Mouse (Mus musculus) lung, adult 2 months (tissue): Measurements from ENCODE around the gene Gimap7. TPM values are rescaled to one million over a fixed set of nuclear protein-coding genes. Genes with fewer than 3 reads are reported as not detected.

Source experiments
- DNase-seq: peaks from one replicate; pipeline ENCODE4 v3.0.0; 2022
- H3K4me1 ChIP-seq: fragments of 200-500 bp; 2 replicates; pipeline ENCODE4 v1.6.1; 2011; ENCODE audit warnings: low read length; ENCODE audit not compliant: control insufficient read depth, insufficient read depth
- H3K4me3 ChIP-seq: fragments of 200-500 bp; replicated peaks from 2 replicates; pipeline ENCODE3; 2011; ENCODE audit warnings: low read depth, mild to moderate bottlenecking, control low read depth, low read length; ENCODE audit errors: extremely low read depth
- CTCF ChIP-seq: fragments of 200-500 bp; IDR thresholded peaks from 2 replicates; pipeline ENCODE4 v1.5.1; 2011; ENCODE audit warnings: mild to moderate bottlenecking, low read length, control low read depth; ENCODE audit not compliant: insufficient read depth
- POLR2A ChIP-seq: fragments of 200-500 bp; IDR thresholded peaks from 2 replicates; pipeline ENCODE4 v1.6.1; 2011; ENCODE audit warnings: low read depth, mild to moderate bottlenecking, control low read depth, low read length, borderline replicate concordance; ENCODE audit errors: extremely low read depth
- WGBS: fragments of 180-500 bp; shearing (Covaris S2); methylation state at CpG from one replicate; pipeline ENCODE4 v1.1.7; 2018; 5-methylcytosine and 5-hydroxymethylcytosine counted together
- polyA plus RNA-seq: library from polyadenylated mRNA; depleted of rRNA; stranded (reverse); fragments of >200 nt; gene quantifications from 2 replicates; pipeline ENCODE4 v1.2.3, GENCODE M21; 2012

Gimap7 gene
- polyA plus RNA-seq, 1 experiment = 1.2 TPM

DNA sequence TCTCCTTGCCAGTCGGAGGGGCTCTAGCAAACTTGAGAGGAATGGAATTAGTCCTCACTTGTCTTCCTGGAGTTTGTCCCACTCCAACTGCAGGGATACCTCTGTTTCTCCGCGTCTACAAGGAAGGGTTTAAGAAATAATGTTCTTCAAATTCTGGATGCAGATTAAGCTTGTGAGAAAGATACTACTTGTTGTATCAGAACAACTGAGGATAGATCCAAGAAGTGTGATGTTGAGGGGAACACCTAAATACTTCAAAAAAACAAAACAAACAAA lies 21.3 kb downstream of the Gimap7 start:
- Histone ChIP-seq H3K4me1 (peaks cover 6% of the 10 kb centered on the region), H3K4me3 (peak overlapping the region; percentile 44)
- TF ChIP-seq POLR2A = no peak
- TF ChIP-seq CTCF = no peak
- 39% methylated on average over 3 of the region's 3 CpGs for WGBS
- DNase-seq = no peak

DNA sequence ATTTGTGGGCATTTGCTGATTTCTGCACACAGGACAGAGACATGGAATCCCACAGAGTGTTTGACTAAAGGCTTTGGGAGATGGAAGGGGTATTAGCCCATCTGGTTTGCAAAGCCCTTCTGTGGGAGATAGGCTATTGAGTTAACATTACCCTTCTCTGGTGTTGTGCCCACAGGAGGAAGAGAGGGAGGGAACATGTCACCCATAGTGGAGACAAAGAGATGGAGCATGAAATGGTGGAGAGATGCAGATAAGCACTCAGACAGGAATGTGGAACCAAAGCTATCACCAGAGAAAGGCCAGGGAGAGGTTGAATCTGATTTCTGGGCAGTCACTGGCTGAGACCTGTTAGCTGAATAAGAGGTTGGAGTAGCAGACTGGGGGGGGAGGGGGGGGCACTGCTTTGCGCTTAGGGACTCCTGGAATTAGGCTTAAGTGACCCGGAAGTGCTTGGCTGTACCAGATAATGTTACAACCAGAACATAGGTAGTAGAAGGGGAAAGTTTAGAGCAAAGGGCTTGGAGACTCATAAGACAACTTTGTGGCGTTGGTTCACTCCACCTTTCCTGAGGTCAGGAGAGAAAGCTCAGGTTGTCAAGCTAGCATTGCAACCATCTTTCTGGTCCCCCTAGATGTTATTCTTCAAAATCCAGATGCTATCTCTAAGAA lies 22.2 kb downstream of the Gimap7 start:
- WGBS = 42% methylated on average over 3 of the region's 3 CpGs
- no peak for DNase-seq
- TF ChIP-seq CTCF (no peak), POLR2A (no peak)

DNA sequence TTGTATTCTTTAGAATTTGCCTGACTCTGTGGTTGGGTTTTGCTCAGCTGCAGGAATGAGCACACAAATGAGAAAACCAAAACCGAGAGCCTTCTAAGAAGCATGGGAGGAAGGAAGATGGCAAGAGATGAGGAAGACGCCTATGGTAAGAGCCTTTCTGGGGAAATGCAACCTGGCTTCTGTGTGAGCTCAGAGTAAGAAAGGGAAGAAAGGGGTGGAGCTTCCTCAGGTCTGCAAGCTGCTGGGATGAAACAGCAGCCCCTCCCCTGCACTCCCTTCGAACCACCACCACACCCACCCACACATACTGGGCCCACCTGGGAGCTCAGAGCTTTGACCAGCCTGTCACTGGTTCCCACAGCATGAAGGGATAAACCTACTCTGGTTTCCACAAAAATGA lies 22.9 kb downstream of the Gimap7 start:
- TF ChIP-seq POLR2A = no peak
- no peak for TF ChIP-seq CTCF
- H3K4me3 ChIP-seq = no peak overlapping the region
- DNase-seq = no peak
- peaks cover 9% of the 10 kb centered on the region for H3K4me1 ChIP-seq
- 10% methylated on average over 3 of the region's 3 CpGs for WGBS

More for the DNA sequence above, 22.2 kb downstream of the Gimap7 start:
- peak overlapping the region; percentile 58 for H3K4me3 ChIP-seq
- peaks cover 9% of the 10 kb centered on the region for H3K4me1 ChIP-seq

DNA sequence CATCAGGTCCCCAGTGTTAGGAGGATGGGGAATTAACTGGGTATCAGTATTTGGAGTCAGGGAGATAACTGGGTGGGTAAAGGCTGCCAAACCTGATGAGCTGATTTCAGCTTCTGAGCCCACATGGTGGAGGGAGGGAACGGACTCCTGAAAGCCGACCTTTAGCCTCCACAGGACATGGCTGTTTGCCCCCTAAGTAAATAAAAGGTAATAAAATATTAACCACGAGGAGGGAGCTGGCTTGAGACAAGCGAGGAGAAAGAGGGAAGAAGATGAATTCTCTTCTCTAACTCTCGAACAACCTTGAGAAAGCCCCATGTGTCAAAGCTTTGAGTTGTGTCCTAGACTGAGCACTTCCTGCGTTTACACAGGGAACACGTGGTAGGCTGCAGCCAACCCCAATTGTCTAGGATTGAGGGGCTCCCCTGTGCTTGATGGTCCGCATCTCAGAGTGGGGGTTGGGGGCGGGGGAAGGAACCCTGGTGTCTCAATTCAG lies 23.3 kb downstream of the Gimap7 start:
- no peak for DNase-seq
- 22% methylated on average over 9 of the region's 9 CpGs for WGBS
- peaks cover 9% of the 10 kb centered on the region for H3K4me1 ChIP-seq
- no peak for TF ChIP-seq POLR2A
- TF ChIP-seq CTCF = no peak
- no peak overlapping the region for H3K4me3 ChIP-seq

DNA sequence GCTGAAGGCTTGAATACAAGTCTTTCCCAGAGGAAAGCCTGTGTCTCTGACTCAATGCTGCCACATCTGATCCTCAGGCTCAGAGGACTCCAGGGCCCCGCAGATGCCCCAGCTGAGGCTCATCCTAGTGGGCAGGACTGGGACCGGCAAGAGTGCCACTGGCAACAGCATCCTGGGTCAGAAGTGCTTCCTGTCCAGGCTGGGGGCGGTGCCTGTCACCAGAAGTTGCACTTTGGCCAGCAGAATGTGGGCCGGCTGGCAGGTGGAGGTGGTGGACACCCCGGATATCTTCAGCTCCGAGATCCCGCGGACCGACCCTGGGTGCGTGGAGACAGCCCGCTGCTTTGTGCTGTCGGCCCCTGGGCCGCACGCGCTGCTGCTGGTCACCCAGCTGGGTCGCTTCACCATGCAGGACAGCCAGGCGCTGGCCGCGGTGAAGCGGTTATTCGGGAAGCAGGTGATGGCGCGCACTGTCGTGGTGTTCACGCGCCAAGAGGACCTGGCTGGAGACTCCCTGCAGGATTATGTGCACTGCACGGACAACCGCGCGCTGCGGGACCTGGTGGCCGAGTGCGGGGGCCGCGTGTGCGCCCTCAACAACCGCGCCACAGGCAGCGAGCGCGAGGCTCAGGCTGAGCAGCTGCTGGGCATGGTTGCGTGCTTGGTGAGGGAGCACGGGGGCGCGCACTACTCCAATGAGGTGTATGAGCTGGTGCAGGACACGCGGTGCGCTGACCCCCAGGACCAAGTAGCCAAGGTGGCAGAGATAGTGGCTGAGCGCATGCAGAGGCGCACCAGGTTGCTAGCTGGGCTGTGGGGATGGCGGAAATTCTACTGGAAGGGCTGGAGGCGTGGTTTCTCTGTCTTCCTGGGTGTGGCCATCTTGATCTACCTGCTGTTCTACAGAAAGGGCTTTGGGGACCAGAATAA lies 24.3 kb downstream of the Gimap7 start:
- no peak for DNase-seq
- no peak overlapping the region for H3K4me3 ChIP-seq
- 18% methylated on average over 52 of the region's 52 CpGs for WGBS
- no peak for TF ChIP-seq CTCF
- TF ChIP-seq POLR2A = no peak
- peaks cover 9% of the 10 kb centered on the region for H3K4me1 ChIP-seq

DNA sequence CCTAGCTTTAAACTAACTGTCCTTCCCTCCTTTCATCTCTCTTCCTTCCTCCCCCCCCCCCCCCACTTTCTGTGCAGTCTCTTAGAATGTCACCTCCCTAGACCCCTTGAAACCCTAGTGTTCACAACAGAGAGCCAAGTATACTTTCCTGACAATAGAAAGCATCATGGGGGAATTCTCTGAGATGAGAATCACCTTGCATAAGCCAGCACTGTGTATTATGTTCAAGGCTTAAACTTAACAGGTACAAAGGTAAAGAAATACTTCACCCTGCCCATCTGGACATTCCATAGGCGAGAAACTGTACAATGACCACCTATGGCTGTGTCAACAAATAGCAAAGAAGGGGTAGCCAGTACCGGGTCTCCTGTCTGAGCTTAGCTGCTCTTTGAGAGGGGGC lies 27.1 kb downstream of the Gimap7 start:
- no peak overlapping the region for H3K4me3 ChIP-seq
- H3K4me1 ChIP-seq = peaks cover 11% of the 10 kb centered on the region
- no peak for TF ChIP-seq POLR2A
- DNase-seq = no peak
- 23% methylated on average over 2 of the region's 2 CpGs for WGBS

DNA sequence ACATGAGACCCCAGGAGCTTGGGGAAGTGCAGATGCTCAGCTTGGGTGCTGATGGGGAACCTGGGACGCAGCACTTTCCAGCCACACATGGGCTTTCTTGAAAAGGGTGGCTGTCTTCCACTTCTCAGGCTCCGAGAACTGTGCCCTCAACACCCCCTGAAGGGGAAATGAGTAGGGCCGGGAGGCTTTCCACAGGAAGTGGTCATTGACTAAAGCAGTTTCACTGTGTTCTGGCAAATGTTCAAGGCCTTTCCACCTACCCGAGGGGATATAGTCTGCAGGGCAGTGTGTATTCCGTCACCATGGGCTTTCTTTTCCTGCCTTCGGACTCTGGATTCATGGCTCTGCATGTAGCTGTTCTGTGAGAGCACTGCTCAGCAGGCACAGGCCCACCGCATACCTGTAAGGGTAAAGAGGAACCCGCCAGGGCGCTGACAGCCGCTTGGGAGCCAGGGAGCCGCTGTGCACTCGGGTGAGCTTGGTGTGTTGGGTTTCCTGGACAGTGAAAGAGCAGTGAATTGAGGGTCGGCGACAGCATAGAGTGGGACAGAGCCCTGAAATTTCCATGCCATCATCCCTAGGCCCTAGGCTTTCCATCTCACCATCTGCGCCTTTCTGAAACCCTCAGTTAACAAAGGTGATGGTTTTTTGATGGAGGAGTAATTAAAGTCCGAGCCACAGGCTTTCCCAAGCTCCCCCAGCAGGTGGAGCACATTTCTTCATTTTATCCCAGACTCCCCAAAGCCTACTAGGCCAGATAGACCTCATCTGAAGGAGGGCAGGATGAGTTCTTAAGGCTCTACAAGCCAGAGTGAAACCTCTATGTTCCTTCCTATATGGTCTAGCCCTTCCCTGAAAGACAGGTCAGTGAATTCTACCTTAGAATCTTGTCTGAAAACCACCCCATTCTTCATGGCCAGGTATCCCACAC lies 27.8 kb downstream of the Gimap7 start, which contains the start of gene Gimap5:
TSS of gene Gimap5 (plus strand) at position 239 of the 931 bp plus-strand sequence.
- TF ChIP-seq POLR2A = peak; percentile 9; the same call in 1 of the 2 replicates
- TF ChIP-seq CTCF = peak; percentile 63
- Histone ChIP-seq H3K4me3 (peak within 1 kb of the TSS; percentile 62), H3K4me1 (peaks cover 11% of the 10 kb centered on the region)
- peak; percentile 50 for DNase-seq
- WGBS = 23% methylated on average over 16 of the region's 16 CpGs

DNA sequence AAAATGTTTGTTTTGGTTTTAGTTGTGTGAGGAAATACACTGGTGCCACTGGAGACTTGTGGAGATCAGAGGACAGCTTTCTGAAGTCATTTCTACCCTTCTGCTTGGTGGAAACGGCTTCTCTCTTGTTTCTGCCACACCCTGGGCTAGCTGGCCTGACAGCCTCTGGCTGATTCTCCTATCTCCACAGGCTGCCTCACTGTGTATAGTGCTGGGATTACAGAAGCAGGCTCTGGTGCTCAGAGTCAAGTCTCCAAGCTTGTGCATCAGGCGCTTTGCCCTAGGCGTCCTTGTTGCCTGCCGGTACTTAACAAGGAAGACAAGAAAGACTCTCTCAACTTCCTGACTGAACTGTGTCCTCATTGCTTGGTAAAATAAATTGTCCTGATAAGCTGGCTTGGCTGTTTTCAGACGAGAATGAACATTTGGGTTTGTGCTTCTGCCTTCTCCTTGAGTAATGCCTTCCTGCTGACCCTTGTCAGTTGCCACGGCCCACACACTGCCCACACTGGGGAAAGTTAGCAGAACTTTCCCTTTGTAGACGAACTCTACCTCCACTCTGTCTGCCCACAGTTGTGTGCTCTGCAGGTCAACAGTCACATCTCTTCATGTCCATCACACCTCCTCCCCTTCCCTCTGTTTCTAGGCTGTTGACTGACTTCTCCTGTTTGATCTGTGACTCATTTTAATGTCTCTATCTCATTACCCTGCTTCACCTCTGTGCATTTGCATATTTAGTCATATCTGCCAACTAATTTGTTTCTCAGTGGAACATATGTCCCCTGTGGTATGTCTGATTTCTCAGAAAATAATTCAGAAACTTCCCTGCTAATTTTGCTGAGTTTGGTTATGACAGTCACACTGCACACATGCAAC lies 28.9 kb downstream of the Gimap7 start:
- 17% methylated on average over 7 of the region's 7 CpGs for WGBS

More for the DNA sequence above, 28.9 kb downstream of the Gimap7 start:
- peak overlapping the region; percentile 58 for H3K4me3 ChIP-seq
- H3K4me1 ChIP-seq = peaks cover 11% of the 10 kb centered on the region
- TF ChIP-seq CTCF (no peak), POLR2A (0 out of 2 replicates have a peak, but pooled peaks have one; percentile 21)
- DNase-seq = no peak
